Mouse (Mus musculus) cerebellum, adult 2 months (tissue): ENCODE measurements around the gene Ptprz1. TPM values are rescaled to one million over a fixed set of nuclear protein-coding genes. Genes with fewer than 3 reads are reported as not detected.
"Not testable (repeated sequence)": the region's sequence is repeated elsewhere in the genome, so short reads cannot be mapped to it uniquely, and the experiment has no call there.

Experiments
- DNase-seq, 2 experiments: peaks; one replicate each; pipeline ENCODE4 v3.0.0; 2021
- H3K27ac ChIP-seq: fragments of 200-500 bp; 2 replicates; pipeline ENCODE4 v1.5.1; 2012; ENCODE audit warnings: low read length, control low read depth, inconsistent platforms; ENCODE audit not compliant: insufficient read depth
- H3K27me3 ChIP-seq: fragments of 200-500 bp; 2 replicates; pipeline ENCODE4 v1.6.1; 2012; ENCODE audit warnings: inconsistent platforms, mild to moderate bottlenecking, low read length, moderate library complexity; ENCODE audit not compliant: control insufficient read depth, insufficient read depth
- H3K4me1 ChIP-seq: fragments of 200-500 bp; 2 replicates; pipeline ENCODE4 v1.6.1; 2011; ENCODE audit warnings: low read length; ENCODE audit not compliant: control insufficient read depth, insufficient read depth
- H3K4me3 ChIP-seq: fragments of 200-500 bp; replicated peaks from 2 replicates; pipeline ENCODE3; 2011; ENCODE audit warnings: mild to moderate bottlenecking, low read depth, low read length, control low read depth; ENCODE audit not compliant: insufficient read depth
- CTCF ChIP-seq: fragments of 200-500 bp; IDR thresholded peaks from 2 replicates; pipeline ENCODE4 v1.5.1; 2011; ENCODE audit warnings: low read depth, mild to moderate bottlenecking, control low read depth, low read length, moderate library complexity, borderline replicate concordance; ENCODE audit not compliant: insufficient read depth
- POLR2A ChIP-seq: fragments of 200-500 bp; IDR thresholded peaks from 2 replicates; pipeline ENCODE4 v1.6.1; 2011; ENCODE audit warnings: low read length, control low read depth, borderline replicate concordance; ENCODE audit not compliant: insufficient read depth
- WGBS: fragments of 180-500 bp; shearing (Covaris S2); methylation state at CpG from one replicate; pipeline ENCODE4 v1.1.7; 2018; 5-methylcytosine and 5-hydroxymethylcytosine counted together
- polyA plus RNA-seq: library from polyadenylated mRNA; depleted of rRNA; stranded (reverse); fragments of >200 nt; gene quantifications from 2 replicates; pipeline ENCODE4 v1.2.3, GENCODE M21; 2012

Gene Ptprz1
- polyA plus RNA-seq, 1 experiment = 102 TPM

DNA sequence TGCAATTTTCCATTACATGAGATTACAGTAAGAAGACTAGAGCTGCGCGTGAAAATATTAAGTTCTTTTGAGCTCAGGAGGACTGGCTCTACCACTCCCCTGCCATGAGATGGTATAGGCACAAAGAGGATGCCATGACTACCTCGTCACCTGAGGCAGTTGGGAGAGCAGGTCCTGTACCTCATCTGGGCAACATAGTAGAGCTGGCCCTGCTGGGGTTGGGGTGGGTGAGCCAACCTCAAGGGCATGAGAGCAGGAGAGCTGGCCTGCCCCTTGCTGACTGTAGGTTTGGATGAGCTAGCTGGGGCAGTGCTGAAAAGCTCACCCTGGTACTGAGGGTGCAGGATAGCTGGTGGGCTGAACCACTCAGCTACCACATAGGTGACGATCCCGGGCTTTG, 180.4 kb downstream of the Ptprz1 start:
- DNase-seq = no peak
- Histone ChIP-seq H3K27ac (no peak overlapping the region), H3K4me3 (no peak overlapping the region), H3K27me3 (no peaks in the 10 kb centered on the region), H3K4me1 (no peaks in the 10 kb centered on the region)
- 87% methylated on average over 5 of the region's 5 CpGs for WGBS
- no peak for TF ChIP-seq POLR2A
- no peak for TF ChIP-seq CTCF

DNA sequence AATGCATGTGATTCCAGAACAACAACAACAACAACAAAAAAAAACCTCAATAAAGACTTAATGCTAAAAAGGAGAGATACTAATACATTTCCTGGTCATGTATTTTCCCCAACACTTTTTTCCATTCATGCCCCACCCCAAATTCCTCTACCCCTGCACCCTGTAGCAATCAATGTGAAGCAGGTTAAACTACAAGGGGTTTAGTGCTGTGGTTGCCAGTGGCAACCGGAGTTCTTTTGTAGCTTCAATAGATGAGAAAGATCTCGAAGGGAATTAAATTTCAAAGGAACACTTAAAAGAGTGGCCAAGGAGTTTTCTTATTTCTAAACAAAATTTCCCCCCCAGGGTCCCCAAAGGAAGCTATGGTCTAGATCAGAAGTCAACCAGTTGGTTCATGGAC, 200.8 kb downstream of the Ptprz1 start:
- H3K27me3 ChIP-seq = no peaks in the 10 kb centered on the region
- no peak overlapping the region for H3K27ac ChIP-seq
- H3K4me1 ChIP-seq = no peaks in the 10 kb centered on the region
- no peak overlapping the region for H3K4me3 ChIP-seq
- WGBS = 56% methylated on average over 2 of the region's 2 CpGs
- no peak for DNase-seq
- no peak for TF ChIP-seq POLR2A
- TF ChIP-seq CTCF = no peak

DNA sequence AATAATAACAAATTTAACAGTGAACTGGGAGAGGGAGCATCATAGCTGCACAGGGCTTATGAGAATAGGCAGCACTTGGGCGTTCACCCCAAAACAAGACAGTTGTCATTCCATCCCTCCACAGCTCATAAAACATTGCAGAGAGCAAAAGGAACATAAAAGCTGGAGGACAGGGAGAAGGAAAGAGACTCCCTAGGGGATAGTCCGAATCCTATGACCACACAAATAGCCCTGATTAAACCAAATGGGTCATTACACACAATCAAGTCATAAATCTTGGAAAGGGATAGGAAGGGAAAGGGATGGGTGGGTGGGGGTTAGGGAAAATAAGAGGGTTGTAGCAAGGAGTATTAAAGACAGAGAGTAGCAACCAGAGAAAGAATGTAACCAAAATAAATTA, 203.0 kb downstream of the Ptprz1 start:
- Histone ChIP-seq H3K4me3 (no peak overlapping the region), H3K27ac (no peak overlapping the region), H3K4me1 (no peaks in the 10 kb centered on the region), H3K27me3 (no peaks in the 10 kb centered on the region)
- WGBS = 64% methylated on average over 2 of the region's 2 CpGs
- TF ChIP-seq POLR2A = no peak
- no peak for TF ChIP-seq CTCF
- DNase-seq = no peak

DNA sequence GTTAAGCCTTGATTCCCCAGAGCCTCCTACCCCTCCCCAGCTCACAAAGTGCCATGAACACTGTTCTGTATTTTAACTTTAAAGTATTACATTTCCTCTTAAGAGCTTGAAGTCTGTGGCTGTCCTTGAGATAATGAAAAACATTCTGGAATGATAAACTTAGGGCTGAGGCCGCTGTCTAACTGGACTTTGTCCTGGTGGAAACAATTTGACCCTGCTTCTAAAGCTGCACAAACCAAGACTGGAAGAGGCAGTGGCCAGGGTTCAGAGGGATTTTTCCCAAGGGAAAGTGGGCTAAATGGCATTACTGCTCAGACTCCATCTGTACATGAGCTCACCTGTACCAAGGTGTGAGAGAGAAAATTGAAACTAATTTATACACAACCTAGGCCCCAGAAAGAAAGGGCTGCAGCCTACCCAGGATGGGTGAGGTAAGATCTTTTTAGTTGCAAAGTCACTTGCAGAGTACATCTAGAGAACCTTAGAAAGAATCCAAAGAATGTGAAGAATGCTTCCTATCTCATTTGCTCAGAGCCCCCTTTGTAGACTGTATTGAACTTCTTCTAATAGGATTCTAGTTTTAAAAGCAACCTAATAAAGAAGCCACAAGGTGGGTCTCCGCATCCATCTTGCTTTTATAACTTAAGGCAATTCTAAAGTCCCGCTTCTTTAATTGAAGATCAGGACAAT, 204.8 kb downstream of the Ptprz1 start:
- Histone ChIP-seq H3K27me3 (no peaks in the 10 kb centered on the region), H3K4me1 (no peaks in the 10 kb centered on the region), H3K4me3 (no peak overlapping the region), H3K27ac (no peak overlapping the region)
- TF ChIP-seq POLR2A (no peak), CTCF (no peak)
- DNase-seq = no peak
- 86% methylated on average over 3 of the region's 3 CpGs for WGBS

DNA sequence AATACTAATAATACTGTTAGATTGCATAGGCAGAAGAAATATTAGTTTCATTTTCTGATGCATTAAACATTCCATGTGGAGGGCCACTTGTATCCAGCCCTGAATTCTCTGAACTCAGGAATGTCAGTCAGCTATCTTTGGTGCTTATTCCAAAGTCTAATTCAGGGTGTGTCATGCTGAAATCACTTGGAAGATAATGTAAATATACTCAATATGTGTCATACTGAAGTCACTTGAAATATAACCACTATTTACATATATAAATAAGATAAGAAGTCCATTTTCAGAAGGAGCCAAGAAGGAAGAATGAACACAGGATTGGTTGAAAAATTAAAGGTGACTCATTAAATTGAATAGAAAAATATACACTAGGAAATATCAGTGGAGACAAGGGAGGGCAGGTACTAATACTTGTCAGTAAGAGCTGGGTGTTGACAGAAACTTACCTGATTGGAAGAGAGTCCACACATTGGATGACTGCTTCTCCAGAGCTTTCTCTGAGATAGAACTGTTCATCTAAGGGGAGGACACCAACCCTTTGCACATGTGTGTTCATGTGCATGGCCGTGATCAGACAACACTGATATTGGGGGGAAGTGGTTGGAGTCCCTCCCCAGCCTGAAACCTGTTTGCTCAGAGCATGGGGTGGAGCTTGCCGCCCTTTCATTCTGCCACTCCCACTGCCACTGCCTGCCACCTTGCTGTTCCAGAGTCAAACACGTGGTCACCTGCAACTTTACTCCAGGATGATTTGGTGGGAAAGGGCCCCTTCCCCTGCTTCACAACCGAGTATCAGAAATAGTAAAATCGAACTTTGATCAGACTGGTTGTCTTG, 209.5 kb downstream of the Ptprz1 start:
- H3K27me3 ChIP-seq = no peaks in the 10 kb centered on the region
- 87% methylated on average over 5 of the region's 5 CpGs for WGBS
- no peak overlapping the region for H3K27ac ChIP-seq

DNA sequence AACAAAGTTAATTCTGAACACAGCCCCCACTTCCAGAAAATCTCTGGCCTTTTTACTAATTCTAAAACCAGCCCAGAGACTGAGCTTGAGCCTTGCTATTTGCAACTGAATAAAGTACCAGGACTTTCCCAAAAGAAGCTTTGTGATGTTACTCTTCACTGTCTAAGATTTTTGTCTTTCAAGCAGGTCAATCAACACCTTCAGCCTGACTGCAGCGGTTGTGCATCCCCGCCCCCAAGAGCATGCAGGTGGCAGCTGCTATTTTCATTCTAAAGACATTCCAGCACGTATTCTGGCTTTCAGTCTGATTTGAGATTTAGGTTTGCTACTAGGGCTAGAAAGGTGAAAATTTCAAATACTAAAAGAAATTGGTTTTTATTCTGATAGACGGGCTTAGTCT, 214.0 kb downstream of the Ptprz1 start:
- H3K4me1 ChIP-seq, H3K27me3 ChIP-seq, H3K27ac ChIP-seq, DNase-seq, H3K4me3 ChIP-seq: not testable (repeated sequence)
- WGBS = 81% methylated on average over 4 of the region's 4 CpGs

More for the DNA sequence above, 209.5 kb downstream of the Ptprz1 start:
- DNase-seq = no peak
- Histone ChIP-seq H3K4me3 (no peak overlapping the region), H3K4me1 (no peaks in the 10 kb centered on the region)
- TF ChIP-seq POLR2A (no peak), CTCF (no peak)

DNA sequence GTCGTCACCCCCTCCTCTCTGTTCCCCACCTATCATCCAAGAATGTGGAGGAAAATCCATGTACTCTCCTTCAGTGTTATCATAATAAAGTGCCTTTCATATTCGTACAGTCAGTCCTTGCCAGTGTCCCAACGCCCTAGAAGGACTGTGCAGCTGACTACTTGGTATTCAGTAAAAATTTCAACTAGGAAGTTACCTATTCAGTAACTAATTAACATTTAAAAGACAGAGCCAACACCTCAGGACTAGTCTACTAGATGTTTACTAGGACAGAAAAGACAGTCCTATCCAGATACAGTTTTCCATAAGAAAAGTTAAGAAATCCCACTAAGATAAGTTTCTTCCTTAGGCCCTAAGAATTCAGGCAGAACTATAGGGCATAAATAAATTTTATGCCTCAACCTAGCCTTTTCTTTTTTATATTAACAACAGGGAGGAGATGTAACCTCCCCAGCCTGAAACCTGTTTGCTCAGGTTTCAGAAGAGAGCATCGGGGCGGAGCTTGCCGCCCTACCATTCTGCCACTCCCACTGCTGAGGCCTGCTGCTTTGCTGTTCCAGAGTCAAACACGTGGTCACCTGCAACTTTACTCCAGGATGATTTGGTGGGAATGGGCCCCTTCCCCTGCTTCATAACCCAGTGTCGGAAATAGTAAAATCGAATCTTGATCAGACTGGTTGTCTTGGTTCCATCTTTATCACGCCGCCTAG, 215.2 kb downstream of the Ptprz1 start:
- H3K4me1 ChIP-seq, H3K27me3 ChIP-seq, DNase-seq, H3K4me3 ChIP-seq, H3K27ac ChIP-seq: not testable (repeated sequence)
- 93% methylated on average over 11 of the region's 11 CpGs for whole genome bisulfite sequencing
